Mouse (Mus musculus) WW6 (cell line): ENCODE data around the gene Per1.
"Not testable (repeated sequence)": the region's sequence is repeated elsewhere in the genome, so short reads cannot be mapped to it uniquely, and the experiment has no call there.

Experiments used
- DNase-seq: peaks from one replicate; pipeline ENCODE4 v3.0.0-alpha.2; 2013; ENCODE audit warnings: low read depth, low spot score

Gene Per1

GRCm38 (mm10) chr11:69080855-69081222 is 14.2 kb upstream of the Per1 start:
- no peak for DNase-seq

DNA sequence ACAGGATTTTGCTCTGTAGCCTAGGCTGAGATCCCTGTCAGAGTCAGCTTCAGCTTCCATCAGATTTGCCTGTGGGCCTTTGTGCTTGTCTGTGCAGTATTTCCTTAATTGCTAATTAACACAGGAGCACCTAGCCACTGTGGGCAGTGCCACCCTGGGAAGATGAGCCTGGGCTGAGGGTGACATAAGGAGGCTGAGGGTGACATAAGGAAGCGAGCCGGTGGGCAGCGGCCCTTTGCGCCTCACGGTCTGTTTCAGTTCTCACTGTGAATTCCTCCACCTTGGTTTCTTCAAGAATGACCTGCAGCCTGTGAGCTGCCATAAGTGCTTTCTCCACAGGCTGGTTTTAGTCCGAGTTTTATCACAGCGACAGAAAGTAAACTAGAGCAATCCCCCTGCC is 13.4 kb upstream of the Per1 start:
- no peak for DNase-seq

DNA sequence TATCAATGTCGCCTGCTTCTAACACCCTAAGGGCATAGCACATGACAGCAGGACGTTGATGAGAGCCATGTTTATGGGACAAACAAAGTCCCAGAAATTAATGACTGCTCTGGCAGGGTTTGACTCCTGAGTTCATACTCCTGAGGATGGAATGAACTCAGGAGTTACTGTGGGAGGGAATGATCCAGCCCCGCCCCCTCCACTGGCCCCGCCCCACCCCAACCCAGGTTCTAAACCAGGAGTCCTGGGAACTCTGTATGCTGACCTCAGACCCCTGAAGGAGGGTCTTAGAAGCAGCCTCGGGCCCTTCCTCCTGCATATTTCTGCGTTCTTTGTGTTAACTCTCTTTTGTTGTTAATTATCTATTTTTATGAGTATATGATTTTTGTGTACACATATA is 9.4 kb upstream of the Per1 start:
- no peak for DNase-seq

GRCm38 (mm10) chr11:69086390-69086789 is 8.6 kb upstream of the Per1 start:
- no peak for DNase-seq

- DNase-seq: no peak
Measured at GRCm38 (mm10) chr11:69087082-69087481, 7.9 kb upstream of the Per1 start.

GRCm38 (mm10) chr11:69087597-69087996 is 7.4 kb upstream of the Per1 start:
- DNase-seq: no peak

GRCm38 (mm10) chr11:69088103-69088855 is 6.7 kb upstream of the Per1 start, which contains the start of gene Vamp2:
TSS of gene Vamp2 (plus strand) at chr11:69088490.
- no peak for DNase-seq

GRCm38 (mm10) chr11:69088856-69089615 is 6.0 kb upstream of the Per1 start:
- no peak for DNase-seq

DNA sequence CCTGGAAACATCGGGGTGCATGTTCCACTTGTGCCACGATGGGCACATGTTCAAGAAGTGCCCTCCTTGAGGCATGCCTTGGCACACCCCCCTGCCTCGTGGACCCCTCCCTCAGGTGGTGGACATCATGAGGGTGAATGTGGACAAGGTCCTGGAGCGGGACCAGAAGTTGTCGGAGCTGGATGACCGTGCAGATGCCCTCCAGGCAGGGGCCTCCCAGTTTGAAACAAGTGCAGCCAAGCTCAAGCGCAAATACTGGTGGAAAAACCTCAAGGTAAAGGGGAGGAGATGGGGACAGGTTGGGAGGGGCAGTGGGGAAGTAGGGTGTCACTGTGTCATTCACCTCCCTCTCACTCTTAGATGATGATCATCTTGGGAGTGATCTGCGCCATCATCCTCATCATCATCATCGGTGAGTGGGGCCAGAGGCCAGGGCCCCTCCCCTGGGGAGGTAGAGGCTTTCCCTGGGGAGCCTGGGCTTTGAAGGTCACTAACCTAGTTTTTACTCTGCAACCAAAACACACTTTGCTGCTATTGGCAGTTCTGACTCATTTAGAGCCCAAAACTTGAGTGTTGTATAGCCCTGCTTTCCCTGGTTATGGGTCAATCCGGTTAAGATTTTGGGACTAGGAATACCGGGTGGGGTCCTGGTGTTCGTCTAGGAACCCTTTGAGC is 5.3 kb upstream of the Per1 start:
- DNase-seq: no peak

DNA sequence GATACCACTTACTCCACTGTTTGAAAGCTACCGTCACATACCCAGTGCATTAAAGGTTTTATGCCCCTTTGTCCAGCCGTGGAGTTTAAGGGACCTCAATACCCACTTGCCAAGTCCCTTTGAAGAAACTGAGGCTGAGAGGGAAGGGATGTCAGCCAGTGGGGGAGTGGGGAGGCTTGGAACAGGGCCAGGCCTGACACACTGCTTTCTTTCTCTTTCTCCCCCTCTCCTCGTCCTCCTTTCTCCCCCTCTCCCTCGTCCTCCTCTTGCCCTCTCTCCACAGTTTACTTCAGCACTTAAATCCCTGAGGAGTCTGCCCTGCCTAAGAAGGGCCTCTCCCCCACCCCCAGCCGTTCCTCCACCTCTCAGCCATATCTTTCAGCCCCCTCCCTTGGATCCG is 4.7 kb upstream of the Per1 start:
- no peak for DNase-seq

- DNase-seq: no peak
Measured at GRCm38 (mm10) chr11:69091566-69092385, 3.2 kb upstream of the Per1 start.

GRCm38 (mm10) chr11:69092386-69092751 is 2.6 kb upstream of the Per1 start:
- no peak for DNase-seq

- DNase-seq: no peak
Measured at GRCm38 (mm10) chr11:69092871-69093270, 2.1 kb upstream of the Per1 start.

DNA sequence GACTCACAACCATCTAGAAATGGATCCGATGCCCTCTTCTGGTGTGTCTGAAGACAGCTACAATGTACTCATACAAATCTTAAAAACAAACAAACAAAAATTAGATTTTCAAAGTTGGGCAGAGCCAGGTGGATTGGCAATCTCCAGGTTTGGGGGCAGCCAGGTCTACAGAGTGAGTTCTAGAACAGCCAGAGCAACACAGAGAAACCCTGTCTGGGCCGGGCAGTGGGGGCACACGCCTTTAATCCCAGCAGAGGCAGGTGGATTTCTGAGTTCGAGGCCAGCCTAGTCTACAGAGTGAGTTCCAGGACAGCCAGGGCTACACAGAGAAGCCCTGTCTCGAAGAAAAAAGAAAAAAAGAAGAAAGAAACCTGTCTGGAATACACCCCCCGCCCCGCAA is 1.2 kb upstream of the Per1 start:
- DNase-seq: not testable (repeated sequence)

DNA sequence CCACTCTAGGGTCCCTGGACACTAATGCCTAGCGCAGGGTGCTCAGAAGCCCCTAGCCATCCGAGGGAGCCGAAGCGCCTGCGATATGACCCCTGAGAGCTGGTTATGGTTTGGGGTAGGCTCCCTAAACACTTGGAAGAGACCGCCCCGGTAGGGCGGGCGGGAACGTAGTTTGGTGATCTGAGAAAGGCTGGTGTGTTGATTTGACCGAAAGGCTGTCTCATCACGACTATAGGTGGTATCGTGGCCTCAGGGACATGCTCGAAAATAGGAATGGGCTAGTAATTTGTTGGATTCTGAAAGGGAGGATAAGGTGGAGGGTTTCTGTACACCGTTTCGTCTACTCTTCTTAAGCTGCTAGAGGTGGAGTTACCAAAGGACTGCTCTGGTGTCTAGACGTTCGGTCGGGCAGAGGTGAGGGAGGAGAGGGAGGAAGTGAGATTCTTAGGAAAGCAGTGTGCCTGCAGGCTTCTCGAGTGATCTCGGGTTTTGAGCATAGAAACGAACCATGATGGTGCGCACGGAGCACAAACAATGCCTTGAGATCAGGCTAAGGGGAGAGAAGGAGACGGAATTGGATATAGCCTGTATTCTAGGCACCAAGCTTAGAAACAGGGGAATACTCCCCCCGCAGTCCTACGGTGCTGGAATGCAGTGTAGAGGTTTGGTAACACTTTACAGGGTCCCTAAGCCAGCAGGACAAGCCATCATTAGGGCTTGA is 654 bp downstream of the Per1 start:
- no peak for DNase-seq

- DNase-seq: no peak
Measured at GRCm38 (mm10) chr11:69096360-69096986, 1.5 kb downstream of the Per1 start.

GRCm38 (mm10) chr11:69096987-69097900 is 2.2 kb downstream of the Per1 start:
- no peak for DNase-seq

GRCm38 (mm10) chr11:69098039-69098761 is 3.2 kb downstream of the Per1 start:
- no peak for DNase-seq

GRCm38 (mm10) chr11:69098762-69099091 is 3.7 kb downstream of the Per1 start:
- DNase-seq: no peak
